Mouse (Mus musculus): ENCODE results near the gene Fst.

Gene Fst

DNA sequence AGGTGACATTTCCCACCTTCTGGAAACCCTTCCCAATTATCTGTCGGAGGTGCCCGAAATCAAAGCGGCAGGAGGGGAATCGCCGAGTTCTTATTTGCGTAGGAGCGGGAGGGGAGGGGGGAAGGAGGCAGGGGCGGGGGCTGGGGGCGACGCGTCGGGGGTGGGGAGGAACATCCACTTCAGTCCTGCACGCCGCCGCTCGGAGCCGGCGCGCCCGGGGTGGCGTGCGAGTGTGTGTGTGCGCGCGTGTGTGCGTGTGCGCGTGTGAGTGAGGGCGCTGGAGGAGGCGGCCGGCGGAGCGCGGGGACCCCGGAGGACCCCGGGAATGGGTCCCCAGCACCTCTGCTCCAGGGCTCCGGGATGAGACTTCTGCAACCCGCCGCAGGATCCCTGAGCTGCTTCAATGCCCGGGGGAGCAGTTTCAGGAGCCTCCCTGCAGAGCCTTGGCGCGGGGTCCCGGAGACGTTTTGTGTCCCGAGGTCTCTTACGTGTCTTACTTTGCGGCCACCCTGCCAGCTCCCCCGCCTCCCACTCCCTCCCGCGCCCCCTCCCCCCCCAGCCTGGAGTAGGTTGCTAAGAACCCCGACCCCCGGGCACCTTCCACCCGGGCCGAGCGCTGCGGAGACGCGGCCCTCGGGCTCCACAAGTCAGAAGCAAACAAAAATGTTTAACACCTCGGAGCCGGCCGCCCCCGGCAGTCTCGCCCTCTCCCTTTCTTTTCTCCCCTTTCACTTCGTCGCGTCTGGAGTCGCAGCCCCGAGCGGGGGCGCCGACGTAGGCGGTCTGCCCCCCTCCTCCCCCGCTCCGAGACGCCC, at the start of gene Fst:
TSS of gene Fst (minus strand) at position 66 of the 815 bp plus-strand sequence.
- DNase-seq (ENCODE audit: extremely low read depth, low read depth): no peak

DNA sequence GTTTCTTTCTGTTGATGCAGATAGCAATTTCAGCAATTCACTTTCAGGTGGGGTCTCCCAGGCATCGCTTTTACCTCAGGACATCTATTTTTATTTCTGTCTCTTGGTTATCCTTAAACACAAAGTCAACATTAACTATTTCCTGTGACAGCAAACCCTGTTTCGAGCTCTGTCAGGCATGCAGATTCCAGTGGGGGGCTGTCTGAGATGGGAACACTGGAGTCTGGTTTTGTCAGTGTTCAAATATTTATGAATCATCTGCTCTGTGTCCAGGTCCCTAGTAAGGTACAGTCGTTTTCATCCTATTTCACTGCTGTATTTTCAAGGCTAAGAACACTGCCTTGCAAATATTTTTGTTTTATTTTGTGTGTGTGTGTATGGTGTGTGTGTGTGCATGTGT, 35.1 kb upstream of the Fst start:
- no peak for DNase-seq (ENCODE audit: extremely low read depth, low read depth)

DNA sequence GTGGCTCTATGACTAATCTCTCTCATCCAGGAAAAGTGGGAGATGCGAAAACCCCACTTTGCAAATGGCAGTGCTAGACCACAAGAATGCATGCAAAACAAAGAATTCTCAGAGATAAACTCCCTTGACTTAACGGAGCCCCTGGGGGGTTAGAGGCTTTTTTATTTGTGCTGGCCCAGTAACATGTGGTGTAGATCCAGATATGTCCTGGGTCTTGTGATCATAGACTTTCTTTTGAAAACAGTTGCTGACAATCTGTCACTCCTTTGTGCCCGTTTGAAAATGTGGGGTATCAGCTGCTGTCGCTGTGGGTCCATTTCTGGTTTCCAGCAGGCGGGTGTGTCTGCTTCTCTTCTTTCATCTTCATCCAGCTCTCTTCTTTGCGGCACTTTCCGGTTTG, 29.4 kb upstream of the Fst start:
- no peak for DNase-seq (ENCODE audit: extremely low read depth, low read depth)

DNA sequence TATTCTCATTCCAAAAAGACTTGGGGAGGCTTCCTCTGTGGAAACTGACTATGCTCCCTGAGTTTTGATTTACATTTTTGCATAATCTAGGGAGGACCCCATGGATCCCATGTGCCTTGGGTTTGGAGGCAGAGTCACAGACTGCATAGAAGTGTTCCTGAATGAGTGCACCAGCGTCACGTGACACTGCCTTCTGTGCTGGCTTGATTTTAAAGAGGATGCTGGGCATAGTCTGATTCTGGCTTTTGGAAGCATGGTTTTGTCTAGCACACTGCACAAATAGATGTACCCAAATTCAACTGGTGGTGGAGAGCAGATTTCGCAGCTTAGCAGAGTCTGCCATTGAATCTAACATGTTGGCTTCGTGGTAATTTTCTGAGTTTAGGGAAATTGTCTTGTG, 19.6 kb upstream of the Fst start:
- no peak for DNase-seq (ENCODE audit: extremely low read depth, low read depth)

DNA sequence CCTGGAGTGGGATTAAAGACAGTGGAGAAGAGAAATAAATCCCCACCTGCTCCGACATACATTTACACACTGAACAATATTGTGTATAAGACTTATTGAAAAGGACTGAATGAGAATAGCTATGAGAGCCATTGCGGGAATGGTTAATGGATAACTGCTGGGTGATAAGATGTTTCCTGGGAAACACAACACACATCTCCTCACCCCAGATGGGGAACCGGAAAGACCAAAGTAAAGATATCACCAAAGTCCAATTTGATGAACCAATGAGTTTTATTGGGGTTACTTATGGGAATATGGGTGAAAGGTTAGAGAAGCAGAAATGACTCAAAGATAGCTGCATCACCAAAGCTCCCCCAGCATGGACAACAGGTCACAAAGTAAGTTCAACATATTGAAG, 11.2 kb upstream of the Fst start:
- no peak for DNase-seq (ENCODE audit: extremely low read depth, low read depth)

DNA sequence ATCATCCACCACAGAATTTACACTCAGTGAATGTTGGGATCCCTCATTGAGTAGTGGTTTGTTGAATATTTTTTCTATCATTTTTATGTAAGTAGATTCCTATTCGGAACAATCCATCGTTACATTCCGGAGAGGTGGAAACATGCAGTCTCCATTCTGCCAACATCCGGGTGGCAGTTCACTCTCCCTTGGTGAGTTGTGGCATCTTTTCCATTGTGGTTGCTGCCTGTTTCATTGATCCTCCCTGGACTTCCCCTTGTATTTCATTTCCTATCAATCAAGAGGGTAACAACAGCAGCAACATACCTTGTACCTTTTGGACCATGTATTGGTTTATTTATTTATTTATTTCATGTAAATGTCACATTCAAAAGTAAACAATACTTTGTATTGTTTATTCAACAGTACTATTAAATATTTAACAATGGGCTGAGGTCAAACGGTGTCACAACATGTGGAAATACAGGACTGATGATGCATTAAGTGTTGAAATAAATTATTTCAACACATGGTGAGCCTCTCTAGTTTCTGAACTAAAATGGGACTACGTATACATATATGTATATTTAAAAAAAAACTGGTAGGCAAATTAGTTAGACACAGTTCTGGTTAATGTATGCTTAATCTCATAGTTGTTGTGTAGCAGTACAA, 7.6 kb upstream of the Fst start:
- no peak for DNase-seq (ENCODE audit: extremely low read depth, low read depth)

DNA sequence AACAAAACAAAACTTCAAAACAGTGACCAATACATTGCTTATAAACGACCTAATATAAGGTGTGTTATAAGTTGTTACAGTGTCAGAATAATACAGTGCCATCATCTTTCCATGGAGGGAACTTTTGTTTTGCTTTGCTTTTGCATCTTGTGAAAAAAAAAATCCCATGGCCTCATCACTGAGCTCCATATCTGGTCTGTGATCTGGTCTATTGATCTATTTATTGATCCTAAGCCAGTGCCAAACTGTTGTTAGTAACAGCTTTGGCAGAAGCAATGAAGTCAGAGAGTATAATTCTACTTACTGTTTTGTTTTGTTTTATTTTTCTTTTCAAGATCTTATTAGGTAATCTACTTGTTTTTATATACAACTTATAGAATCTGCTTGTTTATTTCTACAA, 6.6 kb upstream of the Fst start:
- no peak for DNase-seq (ENCODE audit: extremely low read depth, low read depth)

DNA sequence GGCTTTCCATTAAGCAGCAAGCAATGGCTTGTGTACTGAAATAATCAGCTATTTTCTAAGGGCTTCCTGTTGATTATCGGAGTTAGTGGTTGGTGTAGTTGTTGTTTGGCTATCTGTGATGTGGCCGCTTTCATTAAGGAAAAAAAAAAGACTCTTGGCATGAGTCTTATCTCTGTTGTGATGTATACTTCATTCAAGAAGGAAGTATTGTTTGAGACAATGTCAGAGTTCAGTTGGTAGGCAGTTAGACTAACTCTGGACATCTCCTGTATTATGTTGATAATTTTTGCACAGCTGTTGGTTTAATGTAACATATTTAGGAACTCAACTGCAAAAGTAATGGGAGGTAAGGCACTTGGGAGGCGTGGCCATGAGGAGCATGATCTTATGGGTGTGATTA, 6.1 kb upstream of the Fst start:
- no peak for DNase-seq (ENCODE audit: extremely low read depth, low read depth)

DNA sequence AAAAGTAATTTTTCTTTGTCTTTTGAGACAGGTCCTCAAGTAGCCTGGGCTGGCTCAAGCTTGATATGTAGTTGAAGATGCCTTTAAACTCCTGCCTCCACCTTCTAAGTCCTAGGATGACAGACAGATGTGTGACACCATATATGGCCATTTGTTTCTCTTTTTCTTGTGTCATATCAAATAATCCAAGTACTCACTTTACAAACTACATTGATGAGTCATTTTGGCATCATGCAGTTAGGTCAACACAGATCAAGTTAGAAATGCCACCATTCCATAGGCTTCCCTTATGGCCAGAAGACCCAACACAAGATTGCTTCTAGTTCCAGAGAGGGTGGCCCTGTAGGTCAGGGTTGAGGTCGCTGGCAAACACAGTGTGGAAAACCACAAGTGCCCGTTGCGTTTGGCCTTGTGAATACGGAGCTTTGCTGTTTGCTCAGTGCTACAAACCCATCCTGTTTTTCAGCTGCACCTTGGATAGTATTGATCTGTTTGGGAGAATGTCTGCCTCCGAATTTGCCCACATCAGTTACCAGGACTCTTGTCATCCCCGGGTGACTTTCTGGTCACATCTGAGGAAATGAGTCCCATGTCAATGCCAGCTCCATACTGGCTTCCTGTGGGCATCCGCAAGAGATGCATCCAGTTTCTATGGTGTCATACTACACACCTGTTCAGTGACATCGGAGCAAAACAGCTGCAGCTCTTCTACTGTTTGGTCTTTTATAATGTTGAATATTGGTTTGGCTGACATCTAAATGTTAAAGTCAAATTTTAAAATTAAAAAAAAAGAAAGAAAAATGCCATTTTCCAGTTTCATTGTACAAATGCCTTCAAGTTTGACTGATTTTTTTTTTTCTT, 4.0 kb upstream of the Fst start:
- no peak for DNase-seq (ENCODE audit: extremely low read depth, low read depth)

DNA sequence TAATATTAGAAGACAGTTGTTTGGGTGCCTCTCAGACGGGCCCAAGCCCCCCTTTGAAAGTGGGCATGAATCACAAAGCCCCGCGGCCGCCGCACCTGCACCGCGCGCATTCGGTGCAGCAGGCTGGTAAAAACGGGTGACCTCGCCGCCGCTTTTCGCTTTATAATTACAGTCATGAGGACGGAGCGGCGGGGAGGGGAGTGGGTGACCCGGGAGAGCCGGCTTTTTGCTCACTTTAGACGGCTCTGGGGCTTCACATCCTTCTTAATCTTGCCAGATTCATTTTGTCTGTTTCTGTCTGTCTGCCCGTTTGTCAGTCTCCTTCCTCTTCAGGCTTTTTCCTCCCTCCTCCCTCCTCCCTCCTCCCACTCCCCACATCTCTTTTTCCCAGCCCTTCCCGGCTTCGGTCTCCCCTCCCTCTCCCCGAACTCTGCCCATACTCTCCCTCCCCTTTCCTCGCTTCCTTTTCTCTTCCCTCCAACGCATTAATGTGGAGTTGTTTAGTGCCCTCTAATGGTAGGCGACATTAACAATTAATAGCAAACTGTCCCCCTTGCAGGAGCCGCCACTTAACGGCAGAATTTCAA, 1.6 kb upstream of the Fst start:
- DNase-seq (ENCODE audit: extremely low read depth, low read depth): no peak

DNA sequence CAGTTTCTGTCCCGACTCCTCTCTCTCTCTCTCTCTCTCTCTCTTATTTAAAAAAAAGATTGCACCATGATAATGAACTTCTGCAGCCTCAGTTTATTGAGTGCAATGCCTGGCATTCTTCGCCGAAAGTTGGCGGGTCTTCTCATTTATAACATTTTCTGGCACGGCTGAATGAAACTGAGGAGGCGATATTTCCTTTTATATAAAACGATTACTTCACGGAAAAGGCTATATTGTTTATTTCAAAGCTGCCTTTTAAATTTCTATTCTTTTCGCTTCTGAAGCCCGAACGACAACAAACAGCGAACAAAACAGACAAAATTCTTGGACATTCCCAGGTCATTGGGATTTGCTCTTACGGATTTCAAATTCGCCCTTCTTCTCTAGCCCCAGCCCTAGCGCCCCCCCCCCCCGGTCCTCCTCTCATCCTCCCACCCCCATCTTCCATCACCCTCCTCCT, 980 bp upstream of the Fst start:
- DNase-seq (ENCODE audit: extremely low read depth, low read depth): no peak

DNA sequence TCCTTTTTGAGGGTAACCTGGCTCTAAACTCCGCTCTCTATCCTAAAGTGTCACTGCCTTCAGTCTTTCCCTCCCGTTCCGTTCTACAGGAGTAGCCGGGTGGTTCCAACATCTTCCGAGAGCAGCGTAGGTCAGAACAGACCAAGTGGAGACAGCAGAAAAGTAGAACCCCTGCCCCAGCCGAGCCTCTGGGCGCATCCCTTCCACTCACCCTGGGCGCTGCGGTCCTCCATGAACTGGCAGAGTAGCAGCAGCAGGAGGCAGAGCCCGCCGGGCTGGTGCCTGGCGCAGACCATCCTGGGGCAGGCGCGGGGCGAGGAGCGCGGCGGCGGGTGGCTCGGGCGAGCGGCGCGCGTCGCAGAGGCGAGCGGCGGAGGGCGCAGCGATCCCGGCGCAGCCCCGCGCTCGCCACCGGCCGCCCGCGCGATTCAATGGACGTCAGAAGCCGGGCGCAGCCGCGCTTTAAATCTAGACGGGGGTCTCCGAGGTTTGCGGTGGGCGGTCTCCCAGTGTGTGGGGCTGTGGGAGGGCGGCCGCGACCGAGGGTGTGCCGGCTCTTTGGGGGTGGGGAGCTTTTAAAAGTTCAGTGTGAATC, 363 bp downstream of the Fst start:
- no peak for DNase-seq (ENCODE audit: extremely low read depth, low read depth)

DNA sequence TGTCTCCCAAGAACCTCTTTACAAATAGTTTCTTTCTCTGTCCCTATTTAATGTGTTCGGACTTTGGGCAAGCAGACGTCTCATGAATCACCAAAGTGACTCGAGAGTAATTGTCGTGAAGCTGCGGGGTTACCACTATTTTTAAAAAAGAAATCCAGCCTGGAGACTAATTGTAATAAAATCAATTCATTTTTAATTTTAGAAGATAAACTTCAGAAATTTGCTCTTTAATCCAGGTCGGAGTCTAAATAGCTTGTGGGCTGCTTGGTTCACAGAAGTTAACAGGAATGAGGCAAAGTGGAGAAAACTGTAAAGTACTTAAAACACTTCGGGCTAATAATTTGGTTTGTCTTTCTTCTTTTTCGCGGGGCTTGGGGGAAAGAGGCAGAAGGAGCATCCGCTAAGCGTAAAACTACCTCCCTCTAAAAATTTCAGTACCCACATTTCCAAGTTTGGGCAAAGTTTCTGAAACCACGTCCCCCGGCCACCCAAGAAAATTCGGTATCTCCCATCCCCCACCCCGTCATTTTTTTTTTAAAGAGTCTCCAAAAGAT, 1.1 kb downstream of the Fst start:
- no peak for DNase-seq (ENCODE audit: extremely low read depth, low read depth)

DNA sequence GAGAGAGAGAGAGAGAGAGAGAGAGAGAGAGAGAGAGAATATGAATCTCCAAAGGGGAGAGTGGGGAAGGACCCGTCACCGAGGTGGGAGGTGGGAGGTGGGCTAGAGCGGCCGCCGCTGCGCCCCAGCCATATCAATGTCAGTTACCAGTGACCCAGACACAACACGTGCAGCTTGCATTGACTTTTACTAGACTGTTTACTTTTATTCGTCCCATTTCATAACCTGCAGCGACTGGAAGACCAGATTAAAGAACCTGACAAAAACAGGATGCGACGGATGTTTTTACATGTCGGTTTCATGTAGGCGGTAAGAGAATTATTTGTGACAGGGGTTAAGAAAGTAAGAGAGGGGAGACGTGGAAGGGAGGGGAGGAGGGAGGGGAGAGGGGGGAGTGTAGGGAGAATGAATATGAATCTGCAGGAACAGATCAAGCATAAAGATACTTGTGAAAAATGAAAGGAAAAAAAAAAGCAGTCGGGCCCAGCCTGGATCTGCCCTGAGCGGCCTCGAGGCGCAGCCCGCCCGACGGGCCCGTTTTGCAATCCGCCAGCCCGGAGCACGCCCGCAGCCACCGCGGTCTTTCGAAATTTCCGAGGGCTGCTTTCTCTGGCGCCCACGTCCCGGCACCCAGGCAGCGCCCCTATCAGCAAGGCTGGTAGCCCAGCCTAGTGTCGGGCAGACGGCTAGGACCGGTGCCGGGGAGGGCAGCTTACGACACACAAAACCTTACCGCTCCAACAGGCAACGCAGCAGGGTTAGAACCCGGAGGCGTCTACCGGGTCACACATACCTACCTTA, 1.8 kb downstream of the Fst start:
- DNase-seq (ENCODE audit: extremely low read depth, low read depth): no peak

DNA sequence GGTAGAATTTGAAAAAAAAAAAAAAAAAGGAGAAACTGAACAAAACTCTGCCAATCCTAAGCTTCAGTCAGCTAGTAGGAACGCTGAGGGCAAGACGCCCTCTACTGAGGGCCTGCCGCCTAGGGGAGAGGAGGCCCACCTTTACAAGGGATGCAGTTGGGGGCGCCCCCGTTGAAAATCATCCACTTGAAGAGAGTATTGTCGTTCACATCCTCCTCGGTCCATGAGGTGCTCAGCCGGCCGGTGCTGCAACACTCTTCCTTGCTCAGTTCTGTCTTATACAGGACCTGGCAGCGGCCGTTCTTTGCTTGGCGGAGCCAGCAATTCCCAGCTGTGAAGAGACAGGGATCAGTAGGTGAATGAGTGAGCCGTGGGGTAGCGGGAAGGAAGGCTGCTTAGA, 2.5 kb downstream of the Fst start:
- no peak for DNase-seq (ENCODE audit: extremely low read depth, low read depth)

DNA sequence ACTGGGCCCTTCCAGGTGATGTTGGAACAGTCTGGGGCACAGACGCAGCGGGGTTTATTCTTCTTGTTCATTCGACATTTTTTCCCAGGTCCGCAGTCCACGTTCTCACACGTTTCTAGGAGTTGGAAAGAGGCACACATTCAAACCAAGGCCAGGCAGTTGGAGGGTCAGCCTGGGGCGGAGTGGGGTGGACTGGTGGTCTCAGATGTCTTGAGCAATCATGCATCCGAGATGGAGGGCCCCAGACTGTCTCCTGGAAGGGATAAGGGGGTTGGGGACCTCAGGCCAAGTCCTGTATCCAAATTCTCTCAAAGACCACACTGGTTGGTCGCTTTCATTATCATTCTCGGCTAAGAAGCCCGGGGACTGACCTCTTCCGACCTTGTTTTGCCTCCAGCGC, 3.0 kb downstream of the Fst start:
- DNase-seq (ENCODE audit: extremely low read depth, low read depth): no peak

DNA sequence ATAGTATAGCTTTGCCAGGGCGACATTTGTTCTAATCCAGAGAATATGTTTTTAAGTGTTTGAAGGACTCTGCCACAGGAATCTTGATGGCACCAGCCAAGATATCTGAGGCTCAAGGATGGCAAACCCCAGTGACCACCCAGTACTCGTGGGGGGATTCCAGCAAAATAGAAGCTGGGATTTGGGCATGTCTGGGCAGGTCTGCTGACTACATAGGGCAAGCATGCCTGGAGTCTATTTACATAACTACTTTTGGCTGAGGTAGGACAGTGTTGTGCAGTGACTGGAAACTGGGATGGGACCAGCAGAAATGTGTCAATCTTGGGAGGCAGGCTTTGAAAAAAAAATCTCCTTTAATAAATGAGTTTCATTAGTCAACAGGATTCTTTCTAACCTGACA, 11.5 kb downstream of the Fst start:
- DNase-seq (ENCODE audit: extremely low read depth, low read depth): no peak

DNA sequence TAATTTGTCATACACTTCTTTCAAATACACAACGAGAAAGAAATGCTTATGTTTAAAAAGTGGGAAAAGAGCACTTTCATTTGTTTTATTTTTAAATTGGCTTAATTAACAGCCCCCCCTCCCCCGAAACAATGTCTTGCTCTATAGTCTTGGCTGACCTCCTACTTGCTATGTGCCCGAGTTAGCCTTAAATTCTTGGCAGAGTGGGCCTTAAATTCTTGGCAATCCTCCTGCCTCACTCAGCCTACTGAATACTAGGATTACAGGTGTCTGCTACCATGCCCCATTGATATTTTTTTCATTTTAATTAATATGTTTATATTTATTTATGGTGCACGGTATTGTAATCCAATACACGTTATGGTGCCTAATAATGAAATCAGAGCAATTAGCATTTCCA, 26.3 kb downstream of the Fst start:
- no peak for DNase-seq (ENCODE audit: extremely low read depth, low read depth)

DNA sequence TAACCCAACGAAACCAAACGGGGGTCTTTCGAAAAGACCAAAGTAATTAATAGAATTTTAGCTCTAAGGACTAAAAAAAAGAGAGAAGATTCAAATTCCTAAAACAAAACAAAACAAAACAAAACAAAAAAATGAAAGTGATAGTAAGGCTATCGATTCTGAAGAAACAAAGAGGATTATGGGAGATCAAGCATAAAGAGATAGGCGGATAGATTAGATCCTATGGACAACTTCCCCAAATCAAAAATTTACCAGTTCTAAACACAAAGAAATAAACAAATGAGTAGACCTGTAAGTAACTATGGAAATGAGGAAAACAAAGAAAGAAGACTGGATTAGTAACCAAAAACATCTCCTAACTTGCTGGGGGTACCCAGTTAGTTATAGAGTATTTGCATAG, 33.5 kb downstream of the Fst start:
- DNase-seq (ENCODE audit: extremely low read depth, low read depth): no peak

DNA sequence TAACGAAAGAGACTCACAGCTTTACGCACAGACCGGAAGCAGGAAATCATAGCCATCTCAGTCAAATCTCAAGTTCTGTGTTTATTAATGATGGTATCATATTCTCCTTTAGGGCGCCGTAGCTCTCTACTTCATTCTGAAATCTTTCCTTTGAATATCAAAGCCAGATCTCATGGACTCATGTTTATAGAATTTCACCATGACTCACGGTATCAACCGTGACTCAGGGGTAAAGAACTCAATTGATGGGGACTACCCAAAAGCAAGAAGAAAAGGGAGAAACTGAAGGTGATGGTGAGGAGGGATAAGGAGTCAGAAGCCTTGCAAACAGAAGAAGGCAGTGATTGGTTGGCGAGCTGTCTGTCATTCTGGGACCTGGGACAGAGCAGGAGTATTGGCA, 38.5 kb downstream of the Fst start:
- no peak for DNase-seq (ENCODE audit: extremely low read depth, low read depth)

Measured in MEL-GATA-1-ER (cell line).